Mouse (Mus musculus): ENCODE results near the gene 4930548H24Rik. TPM values are rescaled to one million over a fixed set of nuclear protein-coding genes. Genes with fewer than 3 reads are reported as not detected.

4930548H24Rik gene
- polyA plus RNA-seq, 1 experiment from 2014 or later = not detected

Other genes with a start within 250 kb of the 4930548H24Rik start
- 60.1 and 64.8 TPM in 2 replicates for gene Nrbp1, start 244.9 kb upstream of the 4930548H24Rik start, polyA plus RNA-seq (2016; fragmentation: Nextera tagmentation; extraction: Ambion mirVana)
- gene Gm9970, start 244.5 kb upstream of the 4930548H24Rik start, polyA plus RNA-seq (2016; fragmentation: Nextera tagmentation; extraction: Ambion mirVana) = not detected in 2 replicates
- gene Krtcap3, start 234.0 kb upstream of the 4930548H24Rik start, polyA plus RNA-seq (2016; fragmentation: Nextera tagmentation; extraction: Ambion mirVana) = 4.6 and 6.1 TPM in 2 replicates
- gene Ift172, start 194.6 kb upstream of the 4930548H24Rik start, polyA plus RNA-seq (2016; fragmentation: Nextera tagmentation; extraction: Ambion mirVana) = 8.7 and 10.3 TPM in 2 replicates
- gene Fndc4, start 189.7 kb upstream of the 4930548H24Rik start, polyA plus RNA-seq (2016; fragmentation: Nextera tagmentation; extraction: Ambion mirVana) = 13.9 and 15.7 TPM in 2 replicates
- gene Gckr, start 188.3 kb upstream of the 4930548H24Rik start, polyA plus RNA-seq (2016; fragmentation: Nextera tagmentation; extraction: Ambion mirVana) = 10.3 and 11.2 TPM in 2 replicates
- 21.5 and 23.8 TPM in 2 replicates for gene Zfp512, start 33.3 kb upstream of the 4930548H24Rik start, polyA plus RNA-seq (2016; fragmentation: Nextera tagmentation; extraction: Ambion mirVana)
- 34.9 and 38.8 TPM in 2 replicates for gene Gpn1, start 9.0 kb downstream of the 4930548H24Rik start, polyA plus RNA-seq (2016; fragmentation: Nextera tagmentation; extraction: Ambion mirVana)
- gene Slc4a1ap, start 41.3 kb downstream of the 4930548H24Rik start, polyA plus RNA-seq (2016; fragmentation: Nextera tagmentation; extraction: Ambion mirVana) = 19.2 and 20.4 TPM in 2 replicates
- 12.7 and 12.9 TPM in 2 replicates for gene Supt7l, start 42.1 kb downstream of the 4930548H24Rik start, polyA plus RNA-seq (2016; fragmentation: Nextera tagmentation; extraction: Ambion mirVana)
- 232 and 236 TPM in 2 replicates for gene Mrpl33, start 111.2 kb downstream of the 4930548H24Rik start, polyA plus RNA-seq (2016; fragmentation: Nextera tagmentation; extraction: Ambion mirVana)
- 20.7 and 20.8 TPM in 2 replicates for gene Rbks, start 211.9 kb downstream of the 4930548H24Rik start, polyA plus RNA-seq (2016; fragmentation: Nextera tagmentation; extraction: Ambion mirVana)
- gene Babam2, start 211.9 kb downstream of the 4930548H24Rik start, polyA plus RNA-seq (2016; fragmentation: Nextera tagmentation; extraction: Ambion mirVana) = 41.3 and 41.7 TPM in 2 replicates

Measured in liver, embryonic 12.5 days (tissue).